Mouse (Mus musculus): Measurements from ENCODE around the gene Rnase4.

Rnase4 gene

DNA sequence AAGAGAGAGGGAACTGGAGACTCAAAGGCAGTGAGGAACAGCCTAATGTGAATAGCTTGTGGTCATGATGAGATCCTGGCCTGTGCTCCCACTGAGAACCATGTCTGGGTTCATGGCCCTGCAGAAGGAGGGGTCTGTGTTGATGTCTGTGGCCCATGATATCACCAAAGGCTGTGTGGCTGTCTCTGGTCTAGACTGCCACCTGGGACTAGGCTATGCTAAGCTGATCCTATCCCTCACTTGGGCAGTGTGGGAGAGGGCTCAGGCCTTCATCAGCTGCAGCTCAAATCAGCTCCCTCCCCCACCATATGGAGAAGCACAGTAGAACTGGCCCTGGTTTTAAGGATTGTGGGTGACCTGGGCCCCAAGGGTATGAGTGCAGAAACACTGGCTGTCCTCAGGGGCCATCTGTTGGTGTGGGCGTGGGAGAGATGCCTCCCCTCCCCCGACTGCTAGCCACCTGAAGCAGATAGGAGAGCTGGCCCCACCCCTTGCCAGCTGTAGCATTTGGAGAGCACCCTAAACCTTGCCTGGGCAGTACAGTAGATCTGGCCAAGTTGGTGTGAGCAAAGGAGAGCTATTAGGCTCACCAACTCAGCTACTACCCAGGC is 36.9 kb downstream of the Rnase4 start:
- no peak for DNase-seq (ENCODE audit: low spot score in 2 of 2)

DNA sequence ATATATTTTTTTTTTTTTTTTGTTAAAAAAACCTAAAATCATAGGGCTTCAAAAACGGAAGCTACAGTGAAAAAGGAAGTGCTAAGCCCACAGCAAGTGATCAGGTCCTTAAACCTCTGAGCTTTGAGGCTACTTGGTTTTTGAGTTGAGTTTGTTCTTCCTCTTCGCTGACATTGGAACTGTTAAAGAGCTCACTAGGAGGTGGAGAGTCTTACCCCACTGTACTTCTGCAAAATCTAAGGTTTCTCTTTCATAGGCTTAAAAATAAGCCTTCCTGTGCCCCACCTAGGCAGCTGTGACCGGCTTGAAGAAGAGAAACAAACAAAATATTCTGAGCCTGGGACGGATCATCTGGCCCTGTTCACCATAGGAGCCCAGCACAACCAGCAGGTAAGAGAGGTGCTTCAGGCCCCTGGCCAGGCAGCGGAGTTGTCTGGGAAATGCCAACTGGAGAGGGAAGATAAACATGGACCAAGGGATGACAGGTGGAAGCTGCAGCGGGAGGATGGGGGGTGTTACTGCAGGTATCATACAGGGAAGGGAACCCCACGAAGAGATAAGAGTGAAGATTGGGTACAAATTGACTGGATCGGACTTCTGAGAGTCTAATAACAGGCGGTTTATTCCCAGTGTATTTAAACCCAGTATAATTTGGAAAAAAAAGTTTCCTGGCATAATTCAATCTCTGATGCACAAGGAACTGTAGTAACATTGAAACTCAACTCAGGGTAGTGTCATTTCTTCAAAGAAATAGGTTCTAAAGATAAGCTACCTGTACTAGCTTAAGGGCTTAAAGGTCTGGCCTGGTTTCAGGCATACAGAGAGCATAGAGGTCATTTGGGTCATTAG is 38.1 kb downstream of the Rnase4 start:
- no peak for DNase-seq (ENCODE audit: low spot score in 2 of 2)

DNA sequence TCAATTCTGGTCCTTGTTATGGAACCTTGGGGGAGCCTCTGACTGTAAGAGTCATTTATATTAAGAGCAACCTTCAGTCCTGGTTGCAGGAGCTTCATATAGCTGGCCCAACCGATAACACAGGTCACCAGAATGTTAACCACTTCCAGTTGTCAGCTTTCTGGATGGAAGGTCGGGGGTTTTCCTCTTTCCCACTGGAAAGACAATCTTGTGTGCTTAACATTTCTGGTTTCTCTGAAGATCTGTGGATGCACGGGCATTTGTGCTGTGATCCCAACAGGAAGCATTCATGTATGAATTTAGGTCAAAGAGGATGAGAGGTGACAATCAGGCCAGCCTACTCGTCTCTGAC is 38.7 kb downstream of the Rnase4 start:
- no peak for DNase-seq (ENCODE audit: low spot score in 2 of 2)

DNA sequence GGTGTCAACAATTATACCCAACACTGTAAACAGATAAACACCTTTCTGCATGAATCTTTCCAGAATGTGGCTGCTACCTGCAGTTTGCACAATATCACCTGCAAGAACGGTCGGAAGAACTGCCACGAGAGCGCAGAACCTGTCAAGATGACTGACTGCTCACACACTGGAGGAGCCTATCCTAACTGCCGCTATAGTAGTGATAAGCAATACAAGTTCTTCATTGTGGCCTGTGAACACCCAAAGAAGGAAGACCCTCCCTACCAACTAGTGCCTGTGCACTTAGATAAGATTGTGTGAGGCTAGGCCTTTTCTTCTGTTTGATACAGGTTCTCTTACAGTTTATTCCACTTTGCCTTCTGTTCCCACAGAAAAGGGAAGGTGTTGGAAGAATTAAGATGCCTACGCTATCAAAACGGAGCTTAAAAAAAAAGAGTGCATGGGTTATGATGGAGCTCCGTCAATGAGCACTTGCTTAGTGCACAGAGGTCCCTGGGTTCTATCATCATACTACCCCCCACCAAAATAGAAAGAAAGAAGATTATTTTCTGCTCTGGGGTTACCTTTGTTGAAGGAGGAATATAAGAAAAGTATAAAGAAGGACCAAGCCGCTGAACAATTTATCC is 39.6 kb downstream of the Rnase4 start:
- DNase-seq (ENCODE audit: low spot score in 2 of 2), result no peak

DNA sequence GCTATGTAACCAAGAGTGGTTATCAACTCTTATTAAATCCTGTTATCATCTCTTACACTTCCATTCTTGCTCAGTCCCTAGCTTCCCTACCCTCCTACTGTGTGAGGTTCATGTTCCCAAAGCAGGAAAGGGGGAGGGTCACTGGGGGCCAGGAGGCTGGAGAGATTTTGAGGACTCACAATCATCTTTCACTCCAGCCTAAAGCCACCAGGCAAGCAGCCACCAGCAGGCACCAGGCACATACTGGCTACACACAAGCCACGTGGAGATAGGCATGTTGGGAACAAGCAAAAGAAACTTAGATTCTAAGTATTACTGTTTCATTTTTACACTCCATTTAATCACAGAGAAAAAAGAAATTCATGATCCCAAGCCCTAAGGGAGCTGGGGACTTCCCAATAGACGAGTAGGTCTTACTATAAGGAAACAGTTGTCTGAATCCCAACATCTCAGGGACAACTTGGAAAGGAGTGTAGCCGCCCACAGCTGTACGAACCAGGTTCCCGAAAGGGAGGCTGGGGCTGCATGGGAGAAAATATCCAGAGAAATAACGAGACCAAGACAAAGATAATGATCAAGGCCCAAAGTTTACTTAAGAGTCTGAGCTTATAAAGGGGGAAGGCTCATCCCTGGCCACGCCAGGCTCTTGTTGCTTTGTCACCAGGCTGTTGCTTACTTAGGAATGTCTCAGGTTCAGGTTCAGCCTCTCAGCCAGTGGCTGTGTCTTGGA is 40.4 kb downstream of the Rnase4 start:
- DNase-seq (ENCODE audit: low spot score in 2 of 2), result no peak

DNA sequence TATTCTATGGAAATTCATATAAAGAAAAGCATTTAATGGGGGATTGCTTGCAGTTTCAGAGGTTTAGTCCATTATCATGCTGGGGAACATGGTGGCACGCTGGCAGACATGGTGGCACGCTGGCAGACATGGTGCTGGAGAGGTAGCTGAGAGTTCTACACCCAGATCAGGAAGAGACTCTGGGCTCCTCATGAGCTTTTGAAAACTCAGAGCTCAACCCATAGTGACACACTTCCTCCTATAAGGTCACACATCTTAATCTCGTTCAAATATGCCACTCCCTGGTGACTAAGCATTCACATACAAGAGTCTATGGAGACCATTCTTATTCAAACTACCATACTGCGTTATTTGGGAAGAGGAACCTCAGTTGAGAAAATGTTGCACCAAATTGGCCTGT is 41.5 kb downstream of the Rnase4 start:
- DNase-seq (ENCODE audit: low spot score in 2 of 2), result no peak

DNA sequence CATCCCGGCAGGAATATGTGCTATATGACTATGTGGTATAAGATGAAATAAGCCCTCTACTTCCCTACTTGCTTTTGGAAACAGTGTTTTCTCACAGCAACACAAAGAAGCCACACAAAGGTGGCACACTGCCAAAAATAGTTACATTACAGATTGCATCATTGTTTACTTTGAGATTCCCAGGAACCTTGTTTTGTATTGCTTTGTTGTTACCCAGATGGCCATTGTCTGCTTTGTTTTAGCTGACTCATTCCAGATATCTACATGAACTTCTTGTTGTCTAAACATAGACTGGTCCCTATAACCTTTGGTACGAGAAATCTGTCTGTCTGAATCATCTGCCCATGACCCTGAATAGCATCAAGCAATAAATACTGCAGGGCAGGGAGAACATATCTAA is 49.5 kb downstream of the Rnase4 start:
- DNase-seq (ENCODE audit: low spot score in 2 of 2), result no peak

DNA sequence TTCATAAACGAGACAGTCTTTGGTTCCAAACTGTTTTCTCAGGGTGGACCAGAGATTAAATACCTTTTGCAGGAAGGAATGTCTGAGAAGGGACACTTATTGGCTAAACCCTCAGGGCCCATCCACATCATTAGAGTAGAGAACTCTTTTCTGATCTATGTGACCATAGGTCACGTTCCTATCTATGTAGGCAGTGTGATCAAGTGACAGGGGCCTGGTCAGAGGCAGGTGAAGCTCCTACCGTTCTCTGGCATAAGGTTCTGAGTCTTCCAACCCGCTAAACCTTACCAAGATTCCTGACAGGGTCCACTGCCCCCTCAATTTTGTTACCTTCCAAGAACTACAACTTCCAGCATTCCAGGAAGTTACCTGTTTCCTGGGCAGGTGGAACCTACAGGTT is 51.2 kb downstream of the Rnase4 start:
- DNase-seq (ENCODE audit: low spot score in 2 of 2), result no peak

DNA sequence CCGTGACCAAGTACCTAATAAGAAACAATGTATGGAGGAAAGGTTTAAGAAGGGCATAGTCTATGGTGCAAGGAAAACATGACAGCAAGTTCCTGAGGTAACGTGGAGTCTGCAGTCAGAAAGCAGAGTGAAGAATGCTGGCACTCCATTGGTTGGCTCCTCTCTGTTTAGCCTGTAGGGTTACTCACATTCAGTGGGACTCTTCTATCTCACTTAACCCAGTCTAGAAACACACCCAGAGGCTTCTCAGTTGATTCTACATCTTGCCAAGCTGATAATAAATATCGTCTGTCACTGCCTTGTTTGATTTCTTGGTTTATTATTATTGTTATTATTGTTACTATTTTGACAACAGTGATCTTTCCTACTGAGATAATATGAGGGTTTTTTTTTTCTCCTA is 51.7 kb downstream of the Rnase4 start:
- DNase-seq (ENCODE audit: low spot score in 2 of 2), result no peak

DNA sequence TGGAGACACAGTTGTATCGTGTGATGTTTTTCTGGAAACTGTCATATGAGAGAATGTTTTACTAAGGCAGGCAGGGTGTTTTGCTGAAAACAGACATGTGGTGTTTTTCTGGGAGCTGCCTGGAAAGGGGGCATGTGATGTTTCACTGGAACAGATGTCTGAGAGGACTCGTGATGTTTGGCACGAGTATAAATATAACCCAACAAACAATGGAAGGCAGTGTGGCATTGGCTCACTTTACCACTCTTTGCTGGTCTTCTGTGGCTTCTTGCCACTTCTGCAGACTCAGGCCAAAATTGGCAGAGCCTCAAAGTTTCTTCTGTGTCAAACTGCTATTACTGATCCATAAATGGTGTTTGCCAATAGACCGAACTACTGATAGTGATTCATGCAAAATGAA is 52.4 kb downstream of the Rnase4 start:
- no peak for DNase-seq (ENCODE audit: low spot score in 2 of 2)

DNA sequence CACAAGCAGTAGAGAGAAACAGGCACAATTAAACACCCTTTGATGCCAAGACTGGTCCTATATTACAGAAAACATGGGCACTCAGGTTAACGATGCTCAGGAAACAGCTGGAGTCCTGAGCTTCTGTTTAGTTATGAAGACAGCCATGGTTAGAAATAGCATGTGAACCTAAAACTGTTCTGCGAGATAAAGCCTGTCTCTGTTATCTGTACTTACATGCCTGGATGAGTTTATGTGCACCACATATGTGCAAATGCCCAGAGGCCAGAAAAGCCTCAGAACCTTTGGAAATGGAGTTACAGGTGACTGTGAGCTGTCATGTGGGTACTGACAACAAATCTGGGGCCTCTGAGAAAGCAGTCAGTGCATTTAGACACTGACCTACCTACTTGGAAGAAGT is 53.1 kb downstream of the Rnase4 start:
- no peak for DNase-seq (ENCODE audit: low spot score in 2 of 2)

DNA sequence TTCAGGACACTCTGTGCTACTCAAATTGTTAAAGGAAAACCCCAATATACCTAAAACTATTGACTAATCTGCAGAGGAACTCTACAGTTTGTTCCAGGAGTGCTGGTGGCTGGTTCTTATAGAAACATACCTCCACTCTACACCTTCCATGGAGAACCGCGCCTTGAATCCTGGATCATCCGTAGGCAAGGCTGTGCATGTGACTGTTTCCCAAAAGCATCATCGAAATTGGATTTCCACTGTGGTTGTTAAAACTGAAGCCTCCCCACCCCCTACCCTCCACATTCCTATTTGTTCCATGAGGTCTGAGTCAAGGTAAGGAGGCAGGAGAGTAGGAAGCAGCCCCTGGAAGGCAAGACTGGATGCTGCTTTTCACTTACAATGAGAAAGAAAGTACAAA is 53.6 kb downstream of the Rnase4 start:
- no peak for DNase-seq (ENCODE audit: low spot score in 2 of 2)

DNA sequence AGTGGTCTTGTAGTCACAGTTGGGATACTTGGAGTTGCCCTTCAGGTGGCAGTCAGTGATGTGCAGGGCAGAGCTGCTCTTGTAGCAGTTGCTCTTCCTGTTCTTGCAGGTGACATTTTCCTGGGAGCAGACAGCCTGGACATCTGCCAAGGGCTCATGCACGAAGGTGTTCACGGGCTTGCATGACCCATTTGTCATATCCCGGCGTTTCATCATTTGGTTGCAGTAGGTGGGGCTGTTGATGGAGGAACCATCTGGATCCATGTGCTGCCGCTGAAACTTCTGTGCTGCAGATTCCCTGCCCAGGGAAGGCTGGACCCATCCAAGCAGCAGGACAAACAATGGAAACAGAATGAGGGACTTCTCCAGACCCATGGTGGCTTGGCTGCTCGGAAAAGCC is 54.6 kb downstream of the Rnase4 start:
- no peak for DNase-seq (ENCODE audit: low spot score in 2 of 2)

DNA sequence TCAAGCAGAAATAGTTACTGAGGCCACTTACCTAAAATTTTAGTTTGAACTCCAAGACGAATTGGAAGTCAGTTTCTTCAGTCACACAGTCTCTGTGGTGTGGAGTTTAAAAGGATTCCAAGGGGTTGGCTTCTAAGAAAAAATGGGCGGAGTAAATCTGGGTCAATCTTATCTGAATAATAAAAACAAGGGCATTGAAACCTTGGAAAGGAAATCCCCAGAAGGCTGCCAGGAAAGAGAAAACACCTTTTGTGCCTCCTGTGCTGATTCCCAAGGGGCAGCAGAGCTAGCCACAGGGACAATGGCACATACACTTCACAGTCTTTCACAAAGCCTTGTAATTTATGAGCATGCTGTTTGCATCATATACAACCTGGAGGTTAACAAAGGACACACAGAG is 55.8 kb downstream of the Rnase4 start, which contains the start of gene Rnase1:
Gene Rnase1, minus strand, starts transcription at position 101 of the 400 bp plus-strand sequence.
- no peak for DNase-seq (ENCODE audit: low spot score in 2 of 2)

DNA sequence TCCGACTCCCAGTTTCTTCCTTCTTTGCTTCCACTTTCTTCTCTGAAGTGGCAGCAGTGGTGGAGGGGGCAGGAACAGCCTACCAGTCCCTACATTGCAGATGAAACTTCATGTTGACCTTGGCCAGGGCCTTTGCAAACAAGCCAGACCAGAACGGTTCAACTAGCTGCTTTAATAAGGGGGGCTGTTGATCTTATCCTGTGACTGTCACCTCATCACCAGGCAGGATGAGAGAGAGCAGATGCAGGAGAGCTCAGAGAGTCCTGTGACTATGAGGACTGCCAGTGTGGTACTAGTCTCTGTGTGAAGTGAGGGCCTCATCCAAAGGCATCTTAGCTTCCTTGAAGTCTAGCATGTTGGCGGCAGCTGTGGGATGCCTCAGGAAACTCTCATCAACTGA is 57.1 kb downstream of the Rnase4 start:
- DNase-seq (ENCODE audit: low spot score in 2 of 2), result no peak

DNA sequence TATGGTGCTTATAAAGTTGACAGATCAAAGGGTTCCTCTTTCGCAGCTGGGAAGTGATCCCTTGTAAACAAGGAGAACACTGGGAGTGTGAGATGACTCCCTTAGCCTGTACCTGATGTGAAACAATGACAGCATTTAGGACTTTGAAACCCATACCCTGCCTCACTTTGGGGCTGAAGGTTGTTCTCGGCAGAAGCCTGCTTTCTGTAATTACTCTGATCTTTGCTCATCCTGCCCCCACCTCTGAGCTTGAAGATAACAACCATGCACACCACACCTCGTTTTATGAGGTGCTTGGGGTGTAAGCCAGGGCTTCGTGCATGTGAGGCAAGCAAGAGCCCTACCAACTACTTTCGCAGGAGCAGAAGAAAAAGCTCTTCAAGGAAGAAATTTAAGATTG is 58.3 kb downstream of the Rnase4 start:
- DNase-seq (ENCODE audit: low spot score in 2 of 2), result no peak

DNA sequence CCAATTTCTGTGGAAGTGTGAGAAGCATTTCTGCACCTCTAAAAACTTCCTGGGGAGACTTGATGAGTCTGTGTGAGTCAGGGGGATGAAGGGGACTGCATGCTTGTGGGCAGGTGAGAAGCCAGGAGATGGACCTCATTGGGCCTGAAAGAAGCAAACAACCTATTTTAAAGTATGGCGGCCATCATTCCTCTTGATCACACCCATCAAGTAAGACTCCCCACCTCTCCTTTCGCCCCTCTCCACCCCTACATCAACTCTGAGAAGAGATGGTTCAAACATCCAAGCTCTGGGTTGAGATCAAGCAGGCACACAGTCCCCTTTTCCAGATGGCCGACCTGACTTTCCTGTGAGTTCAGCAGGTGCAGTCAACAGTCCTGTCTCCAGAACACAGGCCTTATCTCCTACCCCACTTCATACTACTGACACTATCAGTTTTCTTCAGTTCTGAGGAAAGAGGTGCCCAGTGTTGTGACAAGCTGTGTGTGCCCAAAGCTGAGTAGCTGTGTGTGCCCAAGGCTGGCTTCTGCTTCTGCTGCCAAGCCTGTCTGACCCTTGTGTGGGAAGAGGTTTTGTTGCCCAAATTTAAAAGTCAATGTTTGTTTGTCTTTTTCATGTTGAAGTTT is 59.4 kb downstream of the Rnase4 start:
- DNase-seq (ENCODE audit: low spot score in 2 of 2), result no peak

DNA sequence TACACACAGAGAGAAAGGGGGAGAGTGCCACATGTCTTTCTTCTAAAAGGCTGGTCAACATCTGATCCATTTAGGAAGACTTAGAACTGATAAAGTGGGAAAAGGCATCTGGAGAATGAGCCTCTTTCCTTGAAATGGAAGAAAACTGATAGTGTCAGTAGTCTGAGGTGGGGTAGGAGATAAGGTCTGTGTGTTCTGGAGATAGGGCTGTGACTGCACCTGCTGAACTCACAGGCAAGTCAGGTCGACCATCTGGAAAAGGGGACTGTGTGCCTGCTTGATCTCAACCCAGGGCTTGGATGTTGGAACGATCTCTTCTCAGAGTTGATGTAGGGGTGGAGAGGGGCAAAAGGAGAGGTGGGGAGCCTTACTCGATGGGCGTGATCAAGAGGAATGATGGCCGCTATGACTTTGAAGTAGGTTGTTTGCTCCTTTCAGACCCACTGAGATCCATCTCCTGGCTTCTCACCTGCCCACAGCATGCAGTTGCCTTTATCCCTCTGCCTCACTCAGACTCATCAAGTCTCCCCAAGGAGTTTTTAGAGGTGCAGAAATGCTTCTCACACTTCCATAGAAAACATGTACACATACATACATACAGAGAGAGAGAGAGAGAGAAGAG is 61.5 kb downstream of the Rnase4 start:
- DNase-seq (ENCODE audit: low spot score in 2 of 2), result no peak
